Mouse (Mus musculus): ENCODE measurements around the gene Ccdc6. TPM values are rescaled to one million over a fixed set of nuclear protein-coding genes. Genes with fewer than 3 reads are reported as not detected.

Ccdc6 gene
- polyA plus RNA-seq (2015; fragmentation: Nextera tagmentation; extraction: Ambion mirVana), result 15.2 and 16.7 TPM in 2 replicates

GRCm38 (mm10) chr10:70096366-70097188, at the start of gene Ccdc6:
TSS of gene Ccdc6 (plus strand) at chr10:70097121.

DNA sequence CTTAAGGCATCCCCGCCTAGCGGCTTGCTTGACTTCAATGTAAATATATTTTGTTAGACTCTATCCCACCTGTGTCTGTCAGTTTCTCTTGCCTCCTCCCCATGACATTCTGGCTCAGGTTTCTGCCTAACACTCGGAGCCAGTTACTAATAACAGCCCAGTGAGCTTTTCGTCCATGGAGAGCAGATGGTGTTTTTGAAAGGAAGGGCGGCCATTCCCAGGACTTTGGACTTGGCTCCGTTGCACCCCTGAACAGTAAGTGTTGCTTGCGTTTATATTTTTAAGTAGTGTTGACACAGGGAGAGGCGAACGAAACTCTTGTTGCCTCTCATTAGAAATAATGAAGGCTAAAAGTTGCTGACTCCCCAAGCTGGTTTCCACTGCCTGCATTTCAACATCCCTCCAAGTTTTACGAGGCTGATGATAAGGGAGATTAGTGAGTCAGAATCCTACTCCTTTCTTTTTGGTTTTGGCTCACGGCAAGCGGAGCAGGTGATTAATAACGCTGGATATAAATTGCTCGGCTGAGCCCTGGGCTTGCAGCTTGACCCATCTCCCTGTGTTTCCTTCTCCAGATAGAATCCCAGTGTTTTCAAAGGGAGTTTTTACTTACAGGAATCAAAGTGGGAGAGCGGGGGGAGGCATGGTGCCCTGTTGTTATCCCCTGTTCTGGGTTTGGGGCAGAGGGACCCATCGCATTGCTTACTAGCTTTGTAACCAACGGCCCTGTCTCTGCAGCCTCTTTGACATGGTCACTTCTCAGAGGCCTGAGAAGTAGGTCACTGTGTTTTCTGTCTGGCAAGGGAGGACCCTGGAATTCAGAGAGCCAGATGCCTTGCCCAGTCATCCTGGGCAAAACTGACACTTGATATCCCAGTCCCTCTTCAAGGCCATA, 107.8 kb downstream of the Ccdc6 start, which contains the start of gene Mrln:
Gene Mrln, plus strand, starts transcription at position 160 of the 895 bp plus-strand sequence.

Other genes with a start within 250 kb of the Ccdc6 start
- gene Mrln, start 107.5 kb downstream of the Ccdc6 start, polyA plus RNA-seq (2015; fragmentation: Nextera tagmentation; extraction: Ambion mirVana), result 0.49 TPM in 1 of 2 replicates, not detected in the other
- gene Slc16a9, start 148.0 kb downstream of the Ccdc6 start, polyA plus RNA-seq (2015; fragmentation: Nextera tagmentation; extraction: Ambion mirVana), result 1.1 and 2.0 TPM in 2 replicates